In the genomic region with DNA sequence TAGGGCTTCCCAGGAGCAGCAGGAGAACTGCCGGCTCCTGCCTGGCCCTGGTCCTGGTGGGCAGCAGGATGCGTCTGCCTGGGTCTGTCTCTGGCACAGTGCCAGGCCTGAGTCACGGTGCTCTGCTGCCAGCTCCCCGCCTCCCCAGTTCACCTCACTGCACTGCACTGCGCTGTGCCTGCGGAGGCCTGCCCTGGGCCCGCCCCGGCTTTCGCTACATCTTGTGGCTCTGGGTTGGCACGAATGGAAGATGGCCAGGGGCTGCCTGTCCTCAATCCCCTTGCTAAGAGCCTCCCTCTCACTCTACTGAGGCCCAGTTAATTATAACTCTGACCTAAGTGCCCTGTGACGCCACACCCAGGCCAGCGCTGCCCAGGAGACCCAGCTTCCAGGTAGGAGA, we compare ENCODE assay signal across 9 mouse cellular contexts. TPM values are rescaled to one million over a fixed set of nuclear protein-coding genes. Genes with fewer than 3 reads are reported as not detected.
DNase-seq lines count a peak whose midpoint lies in the region; ATAC-seq and TF ChIP-seq lines count a peak whose summit lies in the region.
"Had no signal": no experiment of that assay in that cellular context is flagged by ENCODE, and none has a peak within 500 bp of the region (broad histone marks: within the 10 kb centered on the region; RNA-seq: fewer than 3 reads in every experiment).

A gene (plus strand): TSS at position 204 of the 400 bp plus-strand sequence.

- 87% methylated on average over 12 of the region's 12 CpGs for WGBS in hindbrain, embryonic 10.5 days
- 85% methylated on average over 12 of the region's 12 CpGs for whole genome bisulfite sequencing in hindbrain, embryonic 11.5 days
- WGBS in forebrain, embryonic 13.5 days, result 38% methylated on average over 12 of the region's 12 CpGs
- WGBS in hindbrain, embryonic 12.5 days, result 66% methylated on average over 12 of the region's 12 CpGs
- WGBS in limb, embryonic 15.5 days, result 57% methylated on average over 12 of the region's 12 CpGs
- 69% methylated on average over 12 of the region's 12 CpGs for WGBS in thymus, adult 2 months

- H3K4me1 ChIP-seq in hindbrain, embryonic 10.5 days (replicated peaks), result peaks cover 15% of the 10 kb centered on the region
- H3K4me1 ChIP-seq in hindbrain, embryonic 11.5 days (replicated peaks; ENCODE audit: control insufficient read depth, insufficient read depth, low read length), result peaks cover under 1% of the 10 kb centered on the region; the same call in 1 of the 2 replicates
- H3K4me1 ChIP-seq in forebrain, embryonic 13.5 days, result peaks cover 11% of the 10 kb centered on the region
- peaks cover 9% of the 10 kb centered on the region for H3K4me1 ChIP-seq in hindbrain, embryonic 12.5 days
- H3K4me1 ChIP-seq in limb, embryonic 15.5 days, result peaks cover 16% of the 10 kb centered on the region
- peaks cover 16% of the 10 kb centered on the region for H3K4me1 ChIP-seq in thymus, adult 2 months (replicated peaks; ENCODE audit: control insufficient read depth, insufficient read depth, low read length)

- no peak for TF ChIP-seq POLR2A in thymus, adult 2 months (IDR thresholded peaks at IDR 0.05; ENCODE audit: control insufficient read depth, extremely low read depth, insufficient read depth, low read length, poor library complexity)

- no peaks in the 10 kb centered on the region for H3K27me3 ChIP-seq in hindbrain, embryonic 10.5 days (ENCODE audit: insufficient read depth, poor library complexity, severe bottlenecking)
- H3K27me3 ChIP-seq in hindbrain, embryonic 11.5 days (ENCODE audit: control insufficient read depth, insufficient read depth, low read length), result no peaks in the 10 kb centered on the region
- H3K27me3 ChIP-seq in forebrain, embryonic 13.5 days, result no peaks in the 10 kb centered on the region
- no peaks in the 10 kb centered on the region for H3K27me3 ChIP-seq in hindbrain, embryonic 12.5 days
- no peaks in the 10 kb centered on the region for H3K27me3 ChIP-seq in limb, embryonic 15.5 days
- H3K27me3 ChIP-seq in thymus, adult 2 months (ENCODE audit: control insufficient read depth, insufficient read depth, low read length), result no peaks in the 10 kb centered on the region

- TF ChIP-seq CTCF in thymus, adult 2 months (IDR thresholded peaks at IDR 0.05; ENCODE audit: borderline replicate concordance, control insufficient read depth, extremely low read depth, insufficient read depth, low read length, poor library complexity), result no peak

- H3K4me2 ChIP-seq in hindbrain, embryonic 11.5 days (replicated peaks; ENCODE audit: low read depth, low read length), result no peak within 1 kb of the TSS
- H3K4me2 ChIP-seq in forebrain, embryonic 13.5 days, result 0 out of 2 replicates have a peak within 1 kb of the TSS, but pooled peaks have one; percentile 10
- 0 out of 2 replicates have a peak within 1 kb of the TSS, but pooled peaks have one; percentile 2 for H3K4me2 ChIP-seq in hindbrain, embryonic 12.5 days (replicated peaks)
- no peak within 1 kb of the TSS for H3K4me2 ChIP-seq in limb, embryonic 15.5 days

- no peaks in the 10 kb centered on the region for H3K9me3 ChIP-seq in hindbrain, embryonic 10.5 days
- no peaks in the 10 kb centered on the region for H3K9me3 ChIP-seq in hindbrain, embryonic 11.5 days (ENCODE audit: control insufficient read depth, low read length)
- H3K9me3 ChIP-seq in forebrain, embryonic 13.5 days (replicated peaks), result no peaks in the 10 kb centered on the region
- no peaks in the 10 kb centered on the region for H3K9me3 ChIP-seq in hindbrain, embryonic 12.5 days (replicated peaks)
- no peaks in the 10 kb centered on the region for H3K9me3 ChIP-seq in limb, embryonic 15.5 days

- H3K4me3 ChIP-seq in hindbrain, embryonic 10.5 days, result peak within 1 kb of the TSS; percentile 14; the same call in 1 of the 2 replicates
- H3K4me3 ChIP-seq in hindbrain, embryonic 11.5 days (ENCODE audit: low read depth, low read length), result no peak within 1 kb of the TSS
- H3K4me3 ChIP-seq in forebrain, embryonic 13.5 days, result no peak within 1 kb of the TSS
- no peak within 1 kb of the TSS for H3K4me3 ChIP-seq in hindbrain, embryonic 12.5 days
- H3K4me3 ChIP-seq in limb, embryonic 15.5 days, result no peak within 1 kb of the TSS
- no peak within 1 kb of the TSS for H3K4me3 ChIP-seq in thymus, adult 2 months (ENCODE audit: control insufficient read depth, insufficient read depth, low read length)
- H3K4me3 ChIP-seq: erythroblast, embryonic 14.5 days had no signal

- H3K9ac ChIP-seq in hindbrain, embryonic 11.5 days (ENCODE audit: low read depth, low read length), result no peak within 1 kb of the TSS
- H3K9ac ChIP-seq in forebrain, embryonic 13.5 days, result peak within 1 kb of the TSS; percentile 46
- no peak within 1 kb of the TSS; the same call in 1 of the 2 replicates for H3K9ac ChIP-seq in hindbrain, embryonic 12.5 days
- H3K9ac ChIP-seq in limb, embryonic 15.5 days, result no peak within 1 kb of the TSS

- peak within 1 kb of the TSS; percentile 6; the same call in 1 of the 2 replicates for H3K27ac ChIP-seq in hindbrain, embryonic 10.5 days
- H3K27ac ChIP-seq in hindbrain, embryonic 11.5 days (ENCODE audit: low read depth, low read length), result no peak within 1 kb of the TSS
- H3K27ac ChIP-seq in forebrain, embryonic 13.5 days, result peak within 1 kb of the TSS; percentile 44
- peak within 1 kb of the TSS; percentile 23; the same call in 1 of the 2 replicates for H3K27ac ChIP-seq in hindbrain, embryonic 12.5 days
- peak within 1 kb of the TSS; percentile 35 for H3K27ac ChIP-seq in limb, embryonic 15.5 days
- H3K27ac ChIP-seq in thymus, adult 2 months (ENCODE audit: control insufficient read depth, insufficient read depth, low read length), result no peak within 1 kb of the TSS

- ATAC-seq in hindbrain, embryonic 11.5 days (ENCODE audit: low FRiP score), result no peak
- ATAC-seq in forebrain, embryonic 13.5 days, result peak; percentile 71
- peak; percentile 44; the same call in 1 of the 2 replicates for ATAC-seq in hindbrain, embryonic 12.5 days (ENCODE audit: low FRiP score)
- no peak for ATAC-seq in limb, embryonic 15.5 days (ENCODE audit: insufficient number of reproducible peaks, low FRiP score, low TSS enrichment, low read depth)

- no peak for DNase-seq in hindbrain, embryonic 10.5 days (ENCODE audit: low spot score)
- DNase-seq in hindbrain, embryonic 11.5 days (ENCODE audit: low spot score), result no peak
- peak; percentile 67 for DNase-seq in adrenal gland, postnatal 25 days
- DNase-seq in c-Kit-positive CD71-positive TER-119-positive erythroid progenitor cells, embryonic 14.5 days (ENCODE audit: low spot score), result no peak
- no peak for DNase-seq in thymus, adult 2 months

- peaks cover 73% of the 10 kb centered on the region for H3K36me3 ChIP-seq in hindbrain, embryonic 10.5 days
- H3K36me3 ChIP-seq in hindbrain, embryonic 11.5 days (ENCODE audit: control insufficient read depth, insufficient read depth, low read length), result peaks cover 25% of the 10 kb centered on the region; the same call in 1 of the 2 replicates
- H3K36me3 ChIP-seq in forebrain, embryonic 13.5 days (ENCODE audit: poor library complexity, severe bottlenecking), result peaks cover 65% of the 10 kb centered on the region
- peaks cover 63% of the 10 kb centered on the region for H3K36me3 ChIP-seq in hindbrain, embryonic 12.5 days
- peaks cover 54% of the 10 kb centered on the region for H3K36me3 ChIP-seq in limb, embryonic 15.5 days
- H3K36me3 ChIP-seq in thymus, adult 2 months (ENCODE audit: control insufficient read depth, insufficient read depth, low read length), result peaks cover 19% of the 10 kb centered on the region

RNA-seq across cellular contexts. Expression of the gene that starts here (rescaled TPM):
- polyA plus RNA-seq in hindbrain, embryonic 10.5 days (2016; fragmentation: Nextera tagmentation; extraction: Ambion mirVana), result 0.10 and 0.24 TPM in 2 replicates
- polyA plus RNA-seq in hindbrain, embryonic 11.5 days (2014; fragmentation: Nextera tagmentation; extraction: Ambion mirVana), result 0.10 and 0.36 TPM in 2 replicates
- total RNA-seq in adrenal gland, postnatal 25 days (2021), result 0.57 and 0.97 TPM in 2 replicates
- 0.18 and 0.20 TPM in 2 replicates for polyA plus RNA-seq in forebrain, embryonic 13.5 days (2015; fragmentation: Nextera tagmentation; extraction: Ambion mirVana)
- 0.12 and 0.20 TPM in 2 replicates for polyA plus RNA-seq in hindbrain, embryonic 12.5 days (2016; fragmentation: Nextera tagmentation; extraction: Ambion mirVana)
- polyA plus RNA-seq in limb, embryonic 15.5 days (2015; fragmentation: Nextera tagmentation; extraction: Ambion mirVana), result 0.18 and 0.20 TPM in 2 replicates
- 1.1 and 1.5 TPM in 2 replicates for polyA plus RNA-seq in thymus, adult 2 months (2012; rRNA removed)

Comparison
In these comparisons a context has a peak if more than half of its experiments do, and no peak if none do; other contexts are left out.
1. H3K27ac ChIP-seq: peak in hindbrain, embryonic 10.5 days (single experiment) and limb, embryonic 15.5 days (single experiment); none in hindbrain, embryonic 11.5 days (single experiment) and thymus, adult 2 months (single experiment).
2. Peak in DNase-seq in adrenal gland, postnatal 25 days; RNA of the gene not detected or under 1 TPM.
3. Peak in ATAC-seq, H3K27ac ChIP-seq, H3K9ac ChIP-seq and H3K4me2 ChIP-seq in forebrain, embryonic 13.5 days; RNA of the gene not detected or under 1 TPM.
4. Peak in ATAC-seq, H3K27ac ChIP-seq and H3K4me2 ChIP-seq in hindbrain, embryonic 12.5 days; RNA of the gene not detected or under 1 TPM.